Mouse (Mus musculus): ENCODE results near the gene Ehbp1l1. TPM values are rescaled to one million over a fixed set of nuclear protein-coding genes. Genes with fewer than 3 reads are reported as not detected.

Ehbp1l1 gene
- total RNA-seq, 2 experiments from 2014 or later: 218 to 220 TPM

GRCm38 (mm10) chr19:5746907-5747363 lies 20.8 kb upstream of the Ehbp1l1 start:
- no peak for DNase-seq
- intact Hi-C loops (cut with DNase I): no loop called here
- H3K27ac ChIP-seq: no peak overlapping the region
- no peak overlapping the region for H3K4me3 ChIP-seq
- no peak for TF ChIP-seq CTCF (IDR thresholded peaks at IDR 0.05)

- Histone ChIP-seq H3K4me3 (no peak overlapping the region), H3K27ac (no peak overlapping the region)
- intact Hi-C loops (cut with DNase I): no loop called here
- no peak for TF ChIP-seq CTCF (IDR thresholded peaks at IDR 0.05)
- peak; percentile 38 for DNase-seq
These were observed 19.9 kb upstream of the Ehbp1l1 start for GRCm38 (mm10) chr19:5745756-5746710.

GRCm38 (mm10) chr19:5743576-5743975 lies 17.5 kb upstream of the Ehbp1l1 start:
- no peak for TF ChIP-seq CTCF (IDR thresholded peaks at IDR 0.05)
- H3K4me3 ChIP-seq: peak overlapping the region; percentile 88
- DNase-seq: peak; percentile 37
- intact Hi-C loops (cut with DNase I): no loop called here
- 0 out of 2 replicates have a peak overlapping the region, but pooled peaks have one; percentile 2 for H3K27ac ChIP-seq

- TF ChIP-seq CTCF (IDR thresholded peaks at IDR 0.05): no peak
- Histone ChIP-seq H3K27ac (peak overlapping the region; percentile 94), H3K4me3 (peak overlapping the region; percentile 88)
- intact Hi-C loops (cut with DNase I): no loop called here
- peak; percentile 40 for DNase-seq
These were observed 16.1 kb upstream of the Ehbp1l1 start for GRCm38 (mm10) chr19:5742241-5742641.

GRCm38 (mm10) chr19:5741641-5742240 lies 15.6 kb upstream of the Ehbp1l1 start:
- Histone ChIP-seq H3K4me3 (peak overlapping the region; percentile 88), H3K27ac (peak overlapping the region; percentile 94)
- TF ChIP-seq CTCF (IDR thresholded peaks at IDR 0.05): peak; percentile 34
- peak; percentile 92 for DNase-seq
- intact Hi-C loops (cut with DNase I): loop anchor here (1.0 kb wide), 1 partner anchor 28 kb away; no protein-coding TSS in a partner anchor

GRCm38 (mm10) chr19:5740320-5741317 lies 14.5 kb upstream of the Ehbp1l1 start, which contains the start of gene Ltbp3:
Gene Ltbp3 (plus strand): TSS chr19:5740904.
- TF ChIP-seq CTCF (IDR thresholded peaks at IDR 0.05): no peak
- peak within 1 kb of the TSS; percentile 94 for H3K27ac ChIP-seq
- peak within 1 kb of the TSS; percentile 88 for H3K4me3 ChIP-seq
- intact Hi-C loops (cut with DNase I): loop anchor here (1.0 kb wide), 1 partner anchor 29 kb away; no protein-coding TSS in a partner anchor
- DNase-seq: peak; percentile 94

- intact Hi-C loops (cut with DNase I): no loop called here
- H3K27ac ChIP-seq: peak overlapping the region; percentile 94
These were observed 13.3 kb upstream of the Ehbp1l1 start for GRCm38 (mm10) chr19:5739446-5739845.

GRCm38 (mm10) chr19:5734325-5734724 lies 8.2 kb upstream of the Ehbp1l1 start:
- intact Hi-C loops (cut with DNase I): no loop called here
- Histone ChIP-seq H3K27ac (no peak overlapping the region), H3K4me3 (no peak overlapping the region)
- DNase-seq: no peak
- no peak for TF ChIP-seq CTCF (IDR thresholded peaks at IDR 0.05)

More at GRCm38 (mm10) chr19:5739446-5739845, 13.3 kb upstream of the Ehbp1l1 start:
- no peak for DNase-seq
- no peak for TF ChIP-seq CTCF (IDR thresholded peaks at IDR 0.05)
- H3K4me3 ChIP-seq: no peak overlapping the region

- DNase-seq: peak; percentile 94
- intact Hi-C loops (cut with DNase I): loop anchor here (2.0 kb wide), 1 partner anchor 39 kb away; the partner anchor contains the start of gene Scyl1
- Histone ChIP-seq H3K4me3 (peak overlapping the region; percentile 82), H3K27ac (peak overlapping the region; percentile 91)
- no peak for TF ChIP-seq CTCF (IDR thresholded peaks at IDR 0.05)
These were observed 5.3 kb upstream of the Ehbp1l1 start for GRCm38 (mm10) chr19:5731264-5731978.

GRCm38 (mm10) chr19:5730314-5731186 lies 4.4 kb upstream of the Ehbp1l1 start:
- Histone ChIP-seq H3K27ac (peak overlapping the region; percentile 95), H3K4me3 (peak overlapping the region; percentile 82)
- no peak for DNase-seq
- TF ChIP-seq CTCF (IDR thresholded peaks at IDR 0.05): peak; percentile 22; the same call in 1 of the 2 replicates
- intact Hi-C loops (cut with DNase I): loop anchor here (2.0 kb wide), 1 partner anchor 40 kb away; the partner anchor contains the start of gene Scyl1

Data from gastrocnemius, adult 2 months (tissue).